Mouse (Mus musculus) telencephalon, adult 2 months (tissue): ENCODE data around the gene Notch1.

Source experiments
- DNase-seq: peaks from one replicate; pipeline ENCODE4 v3.0.0-alpha.2; 2011; ENCODE audit warnings: low read depth, low spot score

Notch1 gene

GRCm38 (mm10) chr2:26516275-26516674 lies at the start of gene Notch1:
TSS of gene Notch1 (minus strand) at chr2:26516663.
- DNase-seq: no peak

GRCm38 (mm10) chr2:26566221-26566620 lies 49.8 kb upstream of the Notch1 start:
- DNase-seq: no peak

GRCm38 (mm10) chr2:26561351-26562016 lies 45.0 kb upstream of the Notch1 start:
- DNase-seq: no peak

- no peak for DNase-seq
Measured at GRCm38 (mm10) chr2:26560506-26560905, 44.0 kb upstream of the Notch1 start.

GRCm38 (mm10) chr2:26556535-26556993 lies 40.1 kb upstream of the Notch1 start:
- no peak for DNase-seq

- peak; percentile 42 for DNase-seq
Measured at GRCm38 (mm10) chr2:26555076-26555475, 38.6 kb upstream of the Notch1 start.

- no peak for DNase-seq
Measured at GRCm38 (mm10) chr2:26553904-26554303, 37.4 kb upstream of the Notch1 start.

GRCm38 (mm10) chr2:26552066-26552465 lies 35.6 kb upstream of the Notch1 start:
- DNase-seq: no peak

- no peak for DNase-seq
Measured at GRCm38 (mm10) chr2:26551446-26551845, 35.0 kb upstream of the Notch1 start.

GRCm38 (mm10) chr2:26550777-26551176 lies 34.3 kb upstream of the Notch1 start:
- DNase-seq: no peak

- no peak for DNase-seq
Measured at GRCm38 (mm10) chr2:26550205-26550604, 33.7 kb upstream of the Notch1 start.

- DNase-seq: no peak
Measured at GRCm38 (mm10) chr2:26549801-26550200, 33.3 kb upstream of the Notch1 start.

GRCm38 (mm10) chr2:26547481-26547880 lies 31.0 kb upstream of the Notch1 start:
- no peak for DNase-seq

GRCm38 (mm10) chr2:26544265-26544664 lies 27.8 kb upstream of the Notch1 start:
- no peak for DNase-seq

- no peak for DNase-seq
Measured at GRCm38 (mm10) chr2:26543768-26544167, 27.3 kb upstream of the Notch1 start.

- DNase-seq: no peak
Measured at GRCm38 (mm10) chr2:26543155-26543554, 26.7 kb upstream of the Notch1 start.

GRCm38 (mm10) chr2:26541258-26541910 lies 24.9 kb upstream of the Notch1 start:
- DNase-seq: no peak

- DNase-seq: no peak
Measured at GRCm38 (mm10) chr2:26540721-26541120, 24.3 kb upstream of the Notch1 start.

- DNase-seq: no peak
Measured at GRCm38 (mm10) chr2:26539516-26539915, 23.1 kb upstream of the Notch1 start.

- no peak for DNase-seq
Measured at GRCm38 (mm10) chr2:26535517-26536045, 19.1 kb upstream of the Notch1 start.

GRCm38 (mm10) chr2:26534616-26535015 lies 18.2 kb upstream of the Notch1 start:
- no peak for DNase-seq

GRCm38 (mm10) chr2:26534161-26534560 lies 17.7 kb upstream of the Notch1 start:
- no peak for DNase-seq

- DNase-seq: no peak
Measured at GRCm38 (mm10) chr2:26533249-26533648, 16.8 kb upstream of the Notch1 start.
